Mouse (Mus musculus) heart, postnatal 10 days (tissue): Measurements from ENCODE around the gene Gng7. TPM values are rescaled to one million over a fixed set of nuclear protein-coding genes. Genes with fewer than 3 reads are reported as not detected.
A peak's percentile ranks its signal among the peaks of the same experiment; 100 is the strongest.

ENCODE experiments used
- DNase-seq, 2 experiments: peaks; one replicate each; pipeline ENCODE4 v3.0.0; 2021
- intact Hi-C: fragments of 180-260 bp; cut with DNase I; formaldehyde crosslinking; loops from one replicate; pipeline ENCODE4 v1.15.1; 2025
- total RNA-seq, 2 experiments: library from RNA; stranded (reverse); gene quantifications; 2 replicates each; pipeline ENCODE4 v1.2.3; 2021

The Gng7 gene
- total RNA-seq, 2 experiments from 2014 or later: 0.67 to 1.1 TPM

DNA sequence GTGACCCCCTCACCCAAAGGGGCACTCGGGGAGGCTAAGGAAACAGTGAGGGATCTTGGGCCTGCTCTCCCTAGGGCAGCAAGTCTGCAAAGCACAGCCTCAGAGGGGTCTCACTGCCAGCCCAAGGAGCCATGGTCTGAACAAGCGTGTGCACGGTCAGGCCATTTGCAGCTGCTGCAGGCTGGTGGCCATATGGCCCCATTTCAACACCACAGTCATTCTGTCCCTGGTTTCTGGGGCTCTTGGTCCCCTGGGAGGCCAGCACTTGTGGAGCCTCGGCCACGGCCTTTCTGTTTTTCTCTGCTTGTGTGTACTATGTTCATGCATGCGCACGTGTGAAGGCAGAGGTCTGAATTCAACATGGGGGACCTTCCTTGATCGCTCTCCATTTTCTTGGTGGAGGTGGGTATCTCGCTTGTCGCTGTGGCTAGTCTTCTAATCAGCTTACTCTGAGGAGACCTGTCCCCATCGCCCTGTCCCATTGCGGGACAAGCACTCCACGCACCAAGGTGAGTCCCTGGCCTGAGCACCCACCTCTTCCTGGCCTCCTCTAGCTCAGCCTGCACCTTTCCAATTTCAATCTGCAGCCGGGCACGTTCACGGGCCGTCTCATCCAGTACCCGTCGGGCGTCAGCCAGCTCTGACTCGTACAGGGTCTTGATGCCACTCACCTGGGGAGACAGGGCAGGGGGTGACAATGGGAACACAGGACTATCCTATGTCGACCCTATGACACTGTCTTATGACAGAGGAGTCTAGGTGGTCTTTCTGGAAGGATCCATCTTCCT is 105.2 kb downstream of the Gng7 start:
- intact Hi-C loops: no loop called here
- DNase-seq: peak in 1 of 2 experiments; percentile 19

DNA sequence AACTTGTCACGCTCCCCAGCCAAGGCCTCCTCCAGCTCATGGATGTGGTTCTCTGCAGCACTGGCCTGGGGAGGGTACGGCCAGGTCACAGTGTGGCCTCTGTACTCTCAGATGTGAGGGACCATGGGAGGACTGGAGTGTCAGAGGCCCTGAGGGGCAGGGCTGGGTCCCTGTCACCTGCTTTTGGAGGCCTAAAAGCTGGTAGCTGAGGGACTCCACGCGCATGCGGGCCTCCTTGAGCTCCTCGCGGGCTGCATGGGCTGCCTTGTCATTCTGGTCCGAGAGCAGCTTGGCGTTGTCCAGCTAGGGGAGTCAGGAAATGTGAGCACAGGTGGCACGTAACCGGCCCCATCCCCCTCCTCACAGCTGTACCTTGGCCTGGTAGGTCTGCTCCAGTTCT is 110.0 kb downstream of the Gng7 start:
- intact Hi-C loops: no loop called here
- DNase-seq: no peak

DNA sequence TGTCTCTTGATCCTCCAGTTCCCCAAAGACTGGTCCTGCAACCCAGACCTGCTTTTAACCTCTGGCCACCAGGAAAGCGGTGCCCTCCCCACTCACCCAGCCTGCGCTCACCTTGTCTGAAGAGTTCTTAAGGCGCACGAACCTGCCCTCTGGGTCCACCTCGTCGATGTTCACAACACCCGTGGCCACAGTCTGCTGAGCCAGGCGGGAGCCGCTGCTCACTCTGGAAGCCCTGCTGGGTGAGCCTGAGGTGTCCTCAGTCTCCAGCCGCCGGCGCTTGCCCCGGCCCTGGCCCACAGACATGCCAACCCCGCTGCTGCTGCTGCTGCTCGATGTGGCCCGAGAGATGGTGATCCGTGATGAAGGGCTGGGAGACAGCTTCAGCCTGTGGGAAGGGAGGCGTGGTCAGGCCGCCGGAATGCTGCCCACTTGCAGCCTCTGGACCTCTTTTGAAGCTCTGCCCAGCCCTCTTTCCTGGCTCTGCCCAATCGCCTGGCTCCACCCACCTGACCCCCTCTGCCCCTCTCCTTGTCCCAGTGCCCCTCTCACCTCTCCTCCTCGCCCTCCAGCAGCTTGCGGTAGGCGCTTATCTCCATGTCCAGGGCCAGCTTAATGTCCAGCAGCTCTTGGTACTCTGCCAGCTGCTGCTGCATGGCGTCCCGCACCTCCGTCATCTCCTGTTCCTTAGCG is 110.6 kb downstream of the Gng7 start:
- intact Hi-C loops: no loop called here
- no peak for DNase-seq

GRCm38 (mm10) chr10:80903282-80903681 is 111.5 kb downstream of the Gng7 start:
- DNase-seq: no peak
- intact Hi-C loops: no loop called here

GRCm38 (mm10) chr10:80902273-80902940 is 112.3 kb downstream of the Gng7 start:
- DNase-seq: no peak
- intact Hi-C loops: no loop called here

GRCm38 (mm10) chr10:80901409-80902272 is 113.1 kb downstream of the Gng7 start:
- peak in 1 of 2 experiments; percentile 28 for DNase-seq
- intact Hi-C loops: no loop called here

GRCm38 (mm10) chr10:80900318-80901247 is 114.2 kb downstream of the Gng7 start, which contains the start of gene Timm13:
Gene Timm13 (minus strand): TSS chr10:80900969.
- intact Hi-C loops: no loop called here
- DNase-seq: peak; percentile 99

- no peak for DNase-seq
- intact Hi-C loops: no loop called here
Observed at GRCm38 (mm10) chr10:80899591-80900317, 115.0 kb downstream of the Gng7 start.

- no peak for DNase-seq
- intact Hi-C loops: no loop called here
Observed at GRCm38 (mm10) chr10:80899074-80899473, 115.7 kb downstream of the Gng7 start.

Other genes with a start within 250 kb of the Gng7 start
- 10 to 100 TPM; 36.8 to 41.4 TPM for gene Sf3a2, start 216.7 kb downstream of the Gng7 start, total RNA-seq
- gene Plekhj1, start 216.3 kb downstream of the Gng7 start, total RNA-seq: 10 to 100 TPM; 32.6 to 32.9 TPM
- gene Amh, start 209.7 kb downstream of the Gng7 start, total RNA-seq: under 1 TPM; 0.41 to 0.45 TPM
- under 1 TPM in 1 of 2 experiments, not detected in 1; 0.74 TPM for gene Jsrp1, start 201.4 kb downstream of the Gng7 start, total RNA-seq
- gene Oaz1, start 188.3 kb downstream of the Gng7 start, total RNA-seq: 1,000 to 10,000 TPM; 1,023 to 1,076 TPM
- gene Lingo3, start 170.9 kb downstream of the Gng7 start, total RNA-seq: 1 to 10 TPM; 3.8 to 6.5 TPM
- gene Lsm7, start 159.7 kb downstream of the Gng7 start, total RNA-seq: 10 to 100 TPM; 23.6 to 28.2 TPM
- gene Sppl2b, start 159.7 kb downstream of the Gng7 start, total RNA-seq: 10 to 100 TPM; 26.0 to 27.7 TPM
- not detected for gene Tmprss9, start 143.1 kb downstream of the Gng7 start, total RNA-seq
- 100 to 1,000 TPM; 163 to 175 TPM for gene Timm13, start 114.0 kb downstream of the Gng7 start, total RNA-seq
- 10 to 100 TPM; 10.2 to 11.9 TPM for gene Lmnb2, start 96.7 kb downstream of the Gng7 start, total RNA-seq
- 10 to 100 TPM; 11.5 to 18.3 TPM for gene Gadd45b, start 84.9 kb downstream of the Gng7 start, total RNA-seq
- not detected for gene Diras1, start 10.7 kb upstream of the Gng7 start, total RNA-seq
- 10 to 100 TPM; 11.5 to 13.0 TPM for gene Slc39a3, start 22.5 kb upstream of the Gng7 start, total RNA-seq
- gene Sgta, start 45.2 kb upstream of the Gng7 start, total RNA-seq: 100 to 1,000 TPM; 103 to 106 TPM
- gene Thop1, start 55.1 kb upstream of the Gng7 start, total RNA-seq: 10 to 100 TPM; 11.5 to 14.9 TPM
- gene Creb3l3, start 83.9 kb upstream of the Gng7 start, total RNA-seq: 1 to 10 TPM; 1.2 to 2.4 TPM
- 100 to 1,000 TPM; 129 to 131 TPM for gene Map2k2, start 91.0 kb upstream of the Gng7 start, total RNA-seq
- 10 to 100 TPM; 43.7 to 48.0 TPM for gene Zbtb7a, start 120.3 kb upstream of the Gng7 start, total RNA-seq
- gene Pias4, start 153.0 kb upstream of the Gng7 start, total RNA-seq: 10 to 100 TPM; 14.7 to 17.8 TPM
- gene Eef2, start 161.7 kb upstream of the Gng7 start, total RNA-seq: 1,000 to 10,000 TPM; 1,333 to 1,385 TPM
- gene Dapk3, start 168.1 kb upstream of the Gng7 start, total RNA-seq: 10 to 100 TPM; 33.3 to 39.1 TPM
- gene 4930442H23Rik, start 168.9 kb upstream of the Gng7 start, total RNA-seq: not detected
- gene Nmrk2, start 187.1 kb upstream of the Gng7 start, total RNA-seq: 10 to 100 TPM; 11.6 to 16.5 TPM
- gene Atcay, start 215.9 kb upstream of the Gng7 start, total RNA-seq: under 1 TPM; 0.24 to 0.30 TPM
- 1 to 10 TPM; 3.8 TPM for gene Zfr2, start 218.2 kb upstream of the Gng7 start, total RNA-seq
- gene Matk, start 238.0 kb upstream of the Gng7 start, total RNA-seq: under 1 TPM; 0.27 to 0.38 TPM